8 mouse cellular contexts compared by ENCODE assay signal in the genomic region with DNA sequence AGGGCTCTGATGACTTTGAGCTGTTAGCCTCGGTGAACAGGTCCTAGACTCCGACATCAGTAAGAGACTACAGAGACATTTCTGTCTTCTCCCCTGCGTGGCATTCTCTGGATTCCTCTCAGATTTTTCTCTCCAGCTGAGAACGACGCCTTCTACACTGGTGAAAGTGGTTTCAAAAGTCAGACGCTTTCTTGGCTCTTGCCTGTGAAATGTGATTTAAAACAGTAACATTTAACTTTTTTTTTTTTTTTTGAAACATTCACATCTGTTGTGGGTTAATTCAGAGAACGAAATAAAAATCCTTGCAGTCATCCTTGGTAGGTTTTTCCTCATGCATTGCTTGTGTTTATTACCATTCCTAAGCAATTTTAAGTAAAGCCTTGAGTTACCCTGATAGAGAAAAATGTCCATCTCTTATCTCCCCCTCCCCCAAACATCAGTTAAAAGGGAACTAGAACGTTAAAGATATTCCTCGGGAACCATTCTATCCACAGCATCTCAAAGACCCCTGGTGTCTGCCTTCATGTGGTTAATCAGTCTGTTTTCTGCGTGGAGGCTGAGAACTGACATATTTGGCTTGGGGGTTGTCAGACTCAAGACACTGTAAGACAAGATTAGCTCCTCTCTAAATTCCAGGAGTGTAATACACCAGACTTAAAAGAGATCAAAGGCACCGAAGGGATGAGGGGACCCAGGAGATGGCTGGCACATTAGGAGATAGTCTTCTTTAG. TPM values are rescaled to one million over a fixed set of nuclear protein-coding genes. Genes with fewer than 3 reads are reported as not detected.
A peak's percentile ranks its signal among the peaks of the same experiment; 100 is the strongest.
DNase-seq lines count a peak whose midpoint lies in the region; ATAC-seq and TF ChIP-seq lines count a peak whose summit lies in the region.

No protein-coding gene starts in this region.

- peaks cover 59% of the 10 kb centered on the region for H3K4me1 ChIP-seq in heart, embryonic 13.5 days
- H3K4me1 ChIP-seq in MEL (ENCODE audit: control insufficient read depth in 1 of 2, insufficient read depth in 2 of 2, low read length in 2 of 2): peaks cover 0 to 36% of the 10 kb centered on the region in 2 experiments
- peaks cover 25% of the 10 kb centered on the region for H3K4me1 ChIP-seq in hindbrain, embryonic 10.5 days (replicated peaks)
- H3K4me1 ChIP-seq in midbrain, embryonic 12.5 days: peaks cover 15% of the 10 kb centered on the region

- WGBS in heart, embryonic 13.5 days: 8% methylated on average over 11 of the region's 11 CpGs
- WGBS in hindbrain, embryonic 10.5 days: 24% methylated on average over 11 of the region's 11 CpGs
- WGBS in midbrain, embryonic 12.5 days: 16% methylated on average over 11 of the region's 11 CpGs

- H3K9me3 ChIP-seq in heart, embryonic 13.5 days: no peaks in the 10 kb centered on the region
- H3K9me3 ChIP-seq in MEL (replicated peaks; ENCODE audit: insufficient read depth, low read length): no peaks in the 10 kb centered on the region
- no peaks in the 10 kb centered on the region for H3K9me3 ChIP-seq in hindbrain, embryonic 10.5 days
- no peaks in the 10 kb centered on the region for H3K9me3 ChIP-seq in midbrain, embryonic 12.5 days

- intact Hi-C loops in left cerebral cortex, postnatal 25 days (cut with DNase I): loop anchor here (2.0 kb wide), 1 partner anchor 57 kb away; a partner anchor contains a TSS

- no peak for TF ChIP-seq CTCF in MEL (IDR thresholded peaks at IDR 0.05 in 2 of 3, conservative IDR thresholded peaks at IDR 0.05 in 1 of 3; ENCODE audit: control insufficient read depth in 1 of 3, insufficient read depth in 1 of 3, low read depth in 2 of 3, low read length in 3 of 3, poor library complexity in 1 of 3, severe bottlenecking in 1 of 3)

- peak overlapping the region; percentile 54 for H3K4me3 ChIP-seq in heart, embryonic 13.5 days
- peak overlapping the region; percentile 30 to 41 for H3K4me3 ChIP-seq in MEL (ENCODE audit: control insufficient read depth in 1 of 2, insufficient read depth in 1 of 2, low read depth in 2 of 2, low read length in 2 of 2)
- peak overlapping the region; percentile 56 for H3K4me3 ChIP-seq in hindbrain, embryonic 10.5 days
- peak overlapping the region; percentile 44 for H3K4me3 ChIP-seq in midbrain, embryonic 12.5 days

- DNase-seq in heart, adult 9 months (ENCODE audit: low spot score in 2 of 2): no peak
- DNase-seq in MEL (ENCODE audit: low read depth, low spot score): peak; percentile 35
- no peak for DNase-seq in hindbrain, embryonic 10.5 days (ENCODE audit: low spot score)
- DNase-seq in urinary bladder, postnatal 36 days (ENCODE audit: low spot score in 2 of 2): no peak
- no peak for DNase-seq in cerebellum, adult 11 months
- DNase-seq in left cerebral cortex, postnatal 25 days (ENCODE audit: low spot score in 2 of 2): no peak

- no peaks in the 10 kb centered on the region for H3K36me3 ChIP-seq in heart, embryonic 13.5 days
- peaks cover 0 to 27% of the 10 kb centered on the region in 2 experiments; a peak in 2 of 4 replicates for H3K36me3 ChIP-seq in MEL (ENCODE audit: control insufficient read depth in 1 of 2, insufficient read depth in 2 of 2, low read length in 2 of 2)
- no peaks in the 10 kb centered on the region for H3K36me3 ChIP-seq in hindbrain, embryonic 10.5 days
- H3K36me3 ChIP-seq in midbrain, embryonic 12.5 days: no peaks in the 10 kb centered on the region

- peak overlapping the region; percentile 86 for H3K27ac ChIP-seq in heart, embryonic 13.5 days (replicated peaks)
- peak overlapping the region; percentile 49 for H3K27ac ChIP-seq in MEL (ENCODE audit: control insufficient read depth, low read depth, low read length)
- peak overlapping the region; percentile 67 for H3K27ac ChIP-seq in hindbrain, embryonic 10.5 days
- H3K27ac ChIP-seq in midbrain, embryonic 12.5 days (replicated peaks): no peak overlapping the region; the same call in 1 of the 2 replicates

- no peak for ATAC-seq in heart, embryonic 13.5 days (ENCODE audit: extremely low read depth, insufficient number of reproducible peaks, low FRiP score, low TSS enrichment)
- no peak for ATAC-seq in midbrain, embryonic 12.5 days (ENCODE audit: low FRiP score, low read depth)

- peak overlapping the region; percentile 76 for H3K4me2 ChIP-seq in heart, embryonic 13.5 days
- peak overlapping the region; percentile 66 for H3K4me2 ChIP-seq in midbrain, embryonic 12.5 days (replicated peaks)

- no peaks in the 10 kb centered on the region for H3K27me3 ChIP-seq in heart, embryonic 13.5 days (replicated peaks)
- H3K27me3 ChIP-seq in MEL (ENCODE audit: control insufficient read depth in 1 of 2, insufficient read depth in 2 of 2, low read length in 2 of 2): no peaks in the 10 kb centered on the region
- H3K27me3 ChIP-seq in hindbrain, embryonic 10.5 days (ENCODE audit: insufficient read depth, poor library complexity, severe bottlenecking): no peaks in the 10 kb centered on the region
- no peaks in the 10 kb centered on the region for H3K27me3 ChIP-seq in midbrain, embryonic 12.5 days

- no peak for TF ChIP-seq RAD21 in MEL (IDR thresholded peaks at IDR 0.05; ENCODE audit: low read depth, low read length)

- no peaks in the 10 kb centered on the region; the same call in 1 of the 2 replicates for H3K79me2 ChIP-seq in MEL (ENCODE audit: control insufficient read depth, insufficient read depth, low read length, poor library complexity)

- no peak for TF ChIP-seq POLR2A in MEL (IDR thresholded peaks at IDR 0.05; ENCODE audit: control insufficient read depth in 1 of 2, insufficient read depth in 1 of 2, low read depth in 1 of 2, low read length in 2 of 2, poor library complexity in 1 of 2)

- peak overlapping the region; percentile 72 for H3K9ac ChIP-seq in heart, embryonic 13.5 days
- peak overlapping the region; percentile 17; the same call in 1 of the 2 replicates for H3K9ac ChIP-seq in MEL (ENCODE audit: control insufficient read depth, low read depth, low read length, poor library complexity, severe bottlenecking)
- 0 out of 2 replicates have a peak overlapping the region, but pooled peaks have one; percentile 16 for H3K9ac ChIP-seq in midbrain, embryonic 12.5 days (replicated peaks)

- TF ChIP-seq EP300 in MEL (IDR thresholded peaks at IDR 0.05; ENCODE audit: low read depth in 1 of 2, low read length in 2 of 2): peak; percentile 3 to 33; a peak in 2 of 4 replicates

TF ChIP-seq in MEL, 35 proteins besides CTCF, POLR2A, EP300 and RAD21:
- TF ChIP-seq TAL1 (IDR thresholded peaks at IDR 0.05; ENCODE audit: low read length) (no peak), UBTF (IDR thresholded peaks at IDR 0.05; ENCODE audit: borderline replicate concordance, insufficient read depth, low read depth, low read length) (0 out of 2 replicates have a peak, but pooled peaks have one; percentile 22), GATA1 (IDR thresholded peaks at IDR 0.05; ENCODE audit: low read depth, low read length) (peak; percentile 27; the same call in 1 of the 2 replicates)

RNA-seq across cellular contexts. Expression of a gene that starts 57.6 kb away (rescaled TPM):
- 5.0 and 5.1 TPM in 2 replicates for polyA plus RNA-seq in heart, embryonic 13.5 days (2015; fragmentation: Nextera tagmentation; extraction: Ambion mirVana)
- total RNA-seq in MEL (2012; rRNA removed): 3.4 and 3.7 TPM in 2 replicates
- polyA plus RNA-seq in MEL (2012; ENCODE audit: insufficient read depth in 1 of 2, insufficient read length in 2 of 2, low read depth in 1 of 2, low replicate concordance in 2 of 2, missing spikeins in 1 of 2): 1 to 10 TPM in 1 of 2 experiments, not detected in 1; 9.2 TPM
- 3.7 and 4.2 TPM in 2 replicates for polyA plus RNA-seq in hindbrain, embryonic 10.5 days (2016; fragmentation: Nextera tagmentation; extraction: Ambion mirVana)
- polyA plus RNA-seq in midbrain, embryonic 12.5 days (2016; fragmentation: Nextera tagmentation; extraction: Ambion mirVana): 5.2 and 5.7 TPM in 2 replicates
- 10 to 100 TPM; 15.4 to 16.5 TPM for total RNA-seq in left cerebral cortex, postnatal 25 days (2021)

Comparison
In these comparisons a context has a peak if more than half of its experiments do, and no peak if none do; other contexts are left out.
1. H3K9ac ChIP-seq: peak in every context shown above with its lines; median percentile 72 in heart, embryonic 13.5 days; 17 in MEL; 16 in midbrain, embryonic 12.5 days.